Mouse (Mus musculus) cerebral cortex, adult 2 months (tissue): Measurements from ENCODE around the gene Fhl2.

Experiments used
- WGBS: fragments of 180-500 bp; shearing (Covaris S2); methylation state at CpG from one replicate; pipeline ENCODE4 v1.1.7; 2018; 5-methylcytosine and 5-hydroxymethylcytosine counted together

The Fhl2 gene

DNA sequence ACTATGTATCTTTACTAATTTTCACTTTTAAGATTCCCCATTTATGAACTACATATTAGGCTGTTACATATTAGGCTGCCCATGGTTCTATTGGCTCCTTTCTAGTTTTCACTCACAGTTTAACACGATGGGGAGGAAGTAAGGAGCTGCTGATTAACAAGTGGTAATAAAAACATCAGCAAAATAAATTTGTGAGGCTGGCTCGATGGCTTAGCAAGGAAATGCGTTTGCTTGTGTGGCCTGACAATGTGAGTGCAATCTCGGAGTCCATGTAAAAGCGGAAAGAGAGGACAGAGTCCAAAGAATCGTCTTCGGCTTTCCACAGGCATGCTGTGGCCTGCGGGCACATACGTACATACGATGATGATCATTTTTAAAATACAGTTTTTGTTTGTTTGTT, 4.3 kb downstream of the Fhl2 start:
- WGBS, result 87% methylated on average over 10 of the region's 10 CpGs

DNA sequence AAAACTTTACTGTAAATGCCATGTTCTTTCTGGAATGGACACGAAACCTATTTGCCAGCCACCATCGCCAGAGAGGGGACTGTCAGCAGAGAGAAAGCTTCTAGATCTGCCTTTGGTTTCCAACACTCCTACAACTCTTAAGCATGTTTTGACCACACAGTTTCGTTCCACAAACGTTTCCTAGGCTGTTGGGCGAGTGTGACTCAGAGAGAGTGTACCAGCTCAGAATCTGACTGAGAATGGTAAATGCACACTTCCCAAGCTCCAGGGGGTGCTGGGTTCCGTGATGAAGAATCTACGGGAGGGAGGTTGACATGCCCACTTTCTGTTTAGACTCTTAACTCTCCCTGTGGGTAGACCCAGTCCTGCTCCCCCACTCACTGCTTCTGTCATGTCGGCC, 5.7 kb downstream of the Fhl2 start:
- WGBS, result 58% methylated on average over 8 of the region's 8 CpGs

DNA sequence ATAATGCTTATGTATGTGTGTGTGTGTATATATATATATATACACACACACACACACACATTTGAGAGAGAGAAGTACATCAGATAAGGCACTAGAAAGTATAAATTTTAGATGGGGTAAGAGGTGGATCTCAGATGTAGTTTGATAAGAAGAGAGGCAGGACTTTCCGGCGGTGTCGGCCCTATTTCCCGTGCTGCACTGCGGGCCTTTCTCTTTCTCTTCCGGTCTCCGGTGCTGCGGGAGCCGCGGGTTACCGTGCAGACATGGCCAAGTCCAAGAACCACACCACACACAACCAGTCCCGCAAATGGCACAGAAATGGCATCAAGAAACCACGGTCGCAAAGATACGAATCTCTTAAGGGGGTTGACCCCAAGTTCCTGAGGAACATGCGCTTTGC, 7.9 kb downstream of the Fhl2 start:
- 97% methylated on average over 12 of the region's 16 CpGs for WGBS

DNA sequence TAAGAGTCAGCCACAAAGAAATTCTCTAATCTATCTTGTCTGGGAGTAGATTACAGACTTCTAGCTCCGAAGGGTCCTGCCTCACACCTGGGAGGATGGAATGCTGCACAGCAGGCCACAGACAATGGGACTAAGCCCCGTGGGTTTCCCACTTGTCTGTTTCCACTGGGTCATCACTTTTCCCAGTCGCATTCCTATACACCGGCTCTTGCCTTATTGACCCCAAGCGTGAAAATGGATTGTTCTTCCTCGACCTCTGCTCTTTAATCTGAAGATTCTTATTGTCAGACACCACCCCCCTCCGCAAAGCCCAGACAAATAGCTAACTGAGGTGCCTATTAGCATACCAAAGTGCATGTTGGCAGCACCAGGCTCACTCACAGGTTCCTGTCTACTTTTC, 10.4 kb downstream of the Fhl2 start:
- WGBS, result 62% methylated on average over 7 of the region's 7 CpGs

DNA sequence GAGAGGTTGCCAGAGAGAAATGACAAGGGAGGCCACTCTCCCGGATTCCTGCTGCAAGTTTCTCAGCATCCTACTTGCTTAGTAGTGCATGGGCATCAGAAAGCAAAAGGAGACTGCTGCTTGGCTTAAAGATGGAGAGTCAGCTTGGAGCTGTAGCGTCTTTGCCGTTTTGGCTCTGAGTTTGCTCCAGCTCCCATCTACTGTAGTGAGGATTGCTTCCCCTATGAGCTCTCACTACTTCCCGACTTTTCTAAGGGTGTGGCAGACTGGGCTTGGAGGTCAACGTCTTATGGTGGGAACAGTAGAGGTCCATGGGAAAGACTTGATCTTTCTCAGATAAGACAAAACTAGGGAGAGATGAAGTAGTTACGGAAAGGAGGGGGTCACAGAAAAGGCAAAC, 15.9 kb downstream of the Fhl2 start:
- WGBS, result 79% methylated on average over 6 of the region's 6 CpGs

DNA sequence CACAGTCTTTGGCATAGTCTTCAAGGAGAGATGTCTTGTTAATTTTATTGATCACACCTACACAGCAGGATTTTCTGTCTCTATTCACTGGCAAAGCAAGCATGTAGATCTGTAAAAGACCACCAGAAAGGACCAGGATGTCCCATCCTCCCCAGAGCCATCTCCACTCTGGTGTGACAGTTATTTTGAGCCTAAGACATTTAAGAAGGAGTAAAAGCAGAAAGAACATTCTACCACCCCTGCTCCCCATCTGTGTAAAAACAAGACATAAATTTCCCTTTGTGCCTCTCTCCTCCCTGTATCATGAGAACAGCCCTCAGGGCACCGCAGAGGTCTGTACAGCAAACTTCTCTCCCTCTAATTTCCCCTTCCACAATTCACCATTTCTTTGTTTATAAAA, 18.0 kb downstream of the Fhl2 start:
- WGBS, result 55% methylated on average over 1 of the region's 1 CpGs

DNA sequence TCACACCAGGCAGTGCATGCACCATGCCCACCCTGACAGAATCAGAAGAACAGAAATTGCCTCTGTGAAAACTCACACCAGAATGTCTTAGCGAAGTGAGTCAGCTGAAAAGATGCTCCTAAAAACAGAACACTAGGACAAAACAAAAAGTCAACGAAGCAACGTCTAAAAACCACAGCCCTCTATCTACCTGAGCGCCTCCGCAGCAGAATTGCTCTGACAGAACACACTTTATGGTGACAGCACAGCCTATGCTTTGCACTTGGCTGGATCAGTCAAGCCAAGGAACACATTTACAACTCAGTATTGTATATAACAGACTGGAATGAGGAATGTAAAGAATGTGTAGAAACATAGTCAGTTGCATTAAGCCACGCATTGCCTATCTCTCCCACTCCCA, 18.4 kb downstream of the Fhl2 start:
- WGBS, result 49% methylated on average over 6 of the region's 6 CpGs

DNA sequence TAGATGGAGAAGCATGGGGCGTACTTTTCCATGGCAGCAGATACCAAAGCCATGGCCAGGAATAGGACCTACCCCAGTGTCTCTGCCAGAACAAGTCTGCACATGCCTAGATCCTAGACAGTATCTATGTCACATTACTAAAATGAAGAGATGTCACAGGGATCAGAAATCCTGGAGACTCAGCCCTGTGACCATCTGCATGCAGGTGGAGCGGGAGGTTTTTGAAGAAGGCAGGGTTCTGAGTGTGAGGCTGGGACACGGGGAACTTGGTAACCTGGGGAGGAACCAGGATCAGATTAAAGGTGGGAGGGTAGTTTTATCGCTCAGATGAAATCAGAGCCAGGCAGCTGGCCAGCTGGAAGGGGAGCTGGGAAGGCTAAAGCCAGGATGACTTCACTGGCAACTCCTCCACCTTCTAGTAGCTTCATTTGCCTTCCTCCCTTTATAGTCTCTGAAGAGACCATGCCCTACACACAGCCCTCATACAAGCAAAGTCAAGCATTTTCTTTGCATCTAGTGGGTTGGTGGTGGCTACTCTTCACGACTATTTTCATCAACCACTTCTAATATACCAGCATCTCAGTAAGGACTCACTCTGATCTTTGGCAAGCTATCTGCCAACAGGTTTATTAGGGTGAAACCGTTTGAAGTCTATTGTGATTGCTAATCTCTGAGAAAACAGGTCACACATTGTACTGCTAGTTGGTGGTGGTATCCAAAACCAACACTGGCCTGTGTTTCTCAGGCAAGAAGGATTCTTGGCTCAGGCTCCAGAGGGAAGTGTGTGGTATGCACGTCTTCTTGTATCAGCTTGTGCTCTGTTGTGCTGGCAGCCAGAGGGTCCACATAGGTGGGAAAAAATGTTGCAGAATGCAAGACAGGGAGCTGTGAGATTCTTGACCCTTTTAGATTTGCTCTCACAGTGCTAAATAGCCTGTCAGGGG, 23.2 kb downstream of the Fhl2 start:
- 59% methylated on average over 7 of the region's 7 CpGs for WGBS

DNA sequence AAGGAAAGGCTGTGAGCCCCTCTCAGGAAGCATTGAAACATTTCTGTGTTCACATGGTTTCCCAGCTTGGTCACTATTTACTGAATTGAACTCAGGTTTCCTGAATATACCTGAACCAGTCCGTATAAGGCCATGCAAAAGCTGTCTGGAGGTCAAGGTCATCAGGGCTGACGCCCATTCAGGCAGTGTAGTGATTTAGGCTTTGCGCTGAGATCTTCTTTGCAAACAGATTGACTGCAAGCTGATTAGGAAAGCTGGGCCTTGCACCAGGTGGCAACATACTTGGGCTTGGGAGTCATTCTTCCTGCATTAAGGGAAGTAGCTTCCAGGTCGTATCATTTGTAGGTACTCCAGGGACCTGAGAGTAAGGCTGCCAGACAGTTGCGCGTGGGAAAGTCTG, 25.0 kb downstream of the Fhl2 start:
- 78% methylated on average over 6 of the region's 6 CpGs for WGBS

DNA sequence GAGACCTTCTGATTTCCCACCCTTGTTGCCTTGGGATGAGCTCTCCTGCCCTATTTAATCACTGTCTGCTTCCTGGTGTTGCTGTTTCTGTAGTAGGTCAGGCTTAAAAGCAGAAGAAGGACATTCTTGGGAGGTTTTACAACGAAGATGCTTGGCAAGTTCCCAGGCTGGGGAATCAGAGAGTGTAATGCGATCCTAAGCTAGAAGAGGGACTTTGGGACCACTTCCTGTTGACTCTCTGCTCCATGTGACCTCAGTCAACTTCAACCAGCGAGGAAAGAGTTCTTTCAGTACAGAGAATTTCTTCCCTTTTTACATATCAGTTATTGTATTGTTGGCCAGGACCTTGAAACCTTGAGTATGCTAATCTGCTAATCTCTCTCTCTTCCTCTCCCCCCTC, 25.7 kb downstream of the Fhl2 start:
- WGBS, result 52% methylated on average over 3 of the region's 3 CpGs

DNA sequence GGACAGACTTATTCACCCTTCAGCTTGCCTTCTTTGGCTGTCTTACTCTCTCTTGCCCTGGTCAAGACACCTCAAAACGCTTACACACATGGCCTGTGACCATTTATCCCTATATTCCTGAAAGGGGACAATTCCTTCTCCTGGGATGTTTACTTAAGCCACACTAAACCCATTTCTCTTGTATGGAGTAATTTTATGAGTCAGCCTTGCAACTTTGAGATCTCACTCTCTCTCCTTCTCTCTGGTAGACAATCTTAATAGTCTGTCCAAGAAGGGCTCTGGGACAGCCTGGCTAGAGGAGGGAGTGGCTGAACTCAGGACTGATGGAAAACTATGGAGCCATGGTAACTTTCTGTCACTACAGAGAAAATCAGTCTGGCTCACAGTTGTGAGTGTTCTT, 27.1 kb downstream of the Fhl2 start:
- 98% methylated on average over 1 of the region's 1 CpGs for WGBS

DNA sequence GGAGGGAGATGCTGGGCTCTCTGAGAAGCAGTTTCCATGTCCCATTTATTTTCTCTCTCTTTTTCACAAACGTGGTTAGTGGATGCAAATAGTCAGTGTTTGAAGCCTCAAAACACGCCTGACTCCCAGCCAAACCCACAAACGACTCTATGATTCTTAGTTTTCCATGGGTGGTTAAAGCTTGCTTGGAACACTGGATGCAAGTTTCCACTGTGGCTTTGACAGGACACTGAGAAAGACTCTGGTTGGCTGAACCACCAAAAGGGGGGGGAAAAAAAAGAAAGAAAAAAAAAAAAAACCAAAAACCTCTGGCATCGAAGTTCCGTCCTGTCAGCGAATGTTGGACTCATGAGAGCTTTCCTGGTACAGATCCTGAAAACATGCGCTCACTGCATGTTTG, 27.6 kb downstream of the Fhl2 start:
- 64% methylated on average over 7 of the region's 7 CpGs for WGBS

DNA sequence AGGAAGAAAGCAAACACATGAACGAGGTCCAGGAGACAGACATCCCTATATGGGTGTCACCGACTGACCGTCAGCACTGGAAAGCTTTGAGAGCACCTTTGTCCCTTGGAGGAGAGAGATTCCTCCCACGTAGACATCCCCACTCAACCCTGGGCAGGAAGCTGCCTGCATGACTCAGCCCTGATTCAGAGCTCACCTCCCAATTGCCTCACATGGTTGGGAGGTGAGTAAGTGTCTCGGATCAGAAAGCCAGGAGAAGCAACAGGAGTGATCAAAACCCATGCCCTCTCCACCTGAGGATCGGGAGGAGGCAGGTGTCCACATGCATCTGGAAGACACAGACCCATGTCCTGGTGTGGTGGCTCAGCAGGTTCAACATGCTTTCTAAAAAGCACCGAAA, 28.2 kb downstream of the Fhl2 start:
- WGBS, result 65% methylated on average over 7 of the region's 7 CpGs

DNA sequence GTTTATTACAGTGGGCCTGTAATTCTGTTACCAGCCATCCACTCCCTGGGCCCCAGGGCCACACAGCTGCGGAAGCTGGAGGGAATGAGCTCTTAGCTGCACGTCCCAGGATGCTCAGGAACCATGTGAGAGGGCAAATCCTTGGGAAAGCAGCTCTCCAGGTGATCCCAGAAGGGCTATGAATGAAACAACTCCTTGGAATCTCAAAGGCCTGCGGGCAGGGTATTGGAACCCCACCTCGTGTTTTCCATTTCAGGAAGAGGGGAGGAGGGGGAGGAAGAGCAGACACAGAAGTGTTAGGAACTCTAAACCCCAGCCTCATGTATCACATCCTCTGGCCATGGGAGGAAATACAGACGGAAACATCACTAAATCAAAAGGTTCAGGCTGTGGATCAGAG, 28.8 kb downstream of the Fhl2 start:
- WGBS, result 70% methylated on average over 5 of the region's 5 CpGs

DNA sequence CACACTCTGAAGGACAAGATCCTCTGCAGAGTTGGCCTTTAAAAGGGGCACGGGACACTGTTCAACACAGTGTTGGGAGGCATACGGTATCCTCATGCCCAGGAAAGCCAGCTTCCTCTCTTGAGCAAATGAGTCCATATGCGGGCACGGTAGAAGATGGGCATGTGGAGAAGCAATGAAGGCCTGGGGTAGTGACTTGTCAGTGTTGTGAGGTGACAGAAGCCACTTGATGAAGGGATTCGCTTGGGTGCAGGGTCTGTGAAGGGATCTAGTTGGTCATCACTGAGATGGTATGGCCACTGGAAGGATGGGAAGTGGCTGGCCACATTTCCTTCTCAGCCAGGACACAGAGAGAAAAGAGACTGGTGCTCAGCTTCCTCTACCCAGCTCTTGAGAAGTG, 32.2 kb downstream of the Fhl2 start:
- WGBS, result 96% methylated on average over 5 of the region's 5 CpGs

DNA sequence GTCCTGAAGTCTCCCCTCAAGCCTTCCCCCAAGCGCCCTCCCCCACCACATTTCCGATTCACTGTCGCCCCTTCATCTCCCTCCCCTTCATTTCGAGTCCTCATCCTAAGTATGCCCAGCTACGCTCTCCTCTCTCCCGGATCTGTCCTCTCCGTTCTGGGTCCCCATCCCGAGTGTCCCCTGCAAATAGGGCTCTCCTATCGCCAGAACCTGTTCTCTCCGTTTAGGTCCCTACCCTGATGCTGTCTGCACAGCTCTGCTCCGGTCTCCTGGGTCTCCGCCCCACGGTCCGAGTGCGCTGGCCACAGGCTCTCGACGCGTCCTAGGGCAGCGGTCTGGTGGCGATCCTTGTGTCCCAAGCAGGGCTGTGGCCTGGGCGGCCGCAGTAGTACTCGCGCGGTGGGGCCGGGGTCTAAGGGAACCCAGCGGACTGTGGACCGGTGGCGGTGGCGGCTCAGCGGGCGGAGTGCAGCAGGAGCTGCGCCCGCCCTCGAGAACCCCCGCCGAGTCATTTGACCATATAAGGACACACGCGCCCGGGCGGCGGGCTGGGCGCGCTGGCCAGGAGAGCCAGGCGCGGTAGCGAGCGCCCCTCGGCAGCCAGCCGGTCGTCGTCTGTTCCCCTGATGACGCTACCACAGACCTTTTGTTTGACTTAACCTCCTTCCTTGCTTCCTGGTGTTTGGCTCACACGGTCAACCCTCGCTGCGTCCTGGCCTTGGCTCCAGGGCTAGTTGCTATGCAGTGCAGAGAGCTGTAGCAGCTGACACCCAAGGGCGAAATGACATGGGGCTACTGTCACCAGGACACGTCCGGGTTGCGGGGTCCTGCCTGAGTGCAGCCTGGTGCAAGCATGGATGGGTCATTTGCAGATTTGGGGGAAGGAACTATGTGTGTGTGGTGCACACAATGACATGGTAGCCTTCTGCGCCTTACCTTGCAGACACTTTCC, 33.0 kb downstream of the Fhl2 start:
- 5% methylated on average over 61 of the region's 61 CpGs for WGBS

DNA sequence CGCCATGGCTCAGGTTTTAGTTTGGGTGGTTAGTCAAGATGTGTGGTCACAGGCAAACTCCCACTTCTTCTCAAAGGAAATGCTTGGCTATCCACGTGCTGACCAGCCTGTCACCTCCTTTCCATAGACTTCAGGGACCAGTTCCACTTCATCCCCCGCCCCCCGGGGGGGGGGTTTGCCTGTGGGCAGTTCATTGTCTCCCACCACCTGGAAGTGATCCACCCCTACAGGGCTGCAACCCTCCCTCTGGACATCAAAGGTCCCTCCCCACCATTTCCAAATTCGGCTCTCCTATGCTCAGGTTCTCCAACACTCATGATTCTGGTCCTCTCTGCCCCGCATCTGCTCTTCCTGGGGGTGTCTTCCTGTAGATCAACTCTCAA, 33.7 kb downstream of the Fhl2 start:
- WGBS, result 3% methylated on average over 6 of the region's 6 CpGs

DNA sequence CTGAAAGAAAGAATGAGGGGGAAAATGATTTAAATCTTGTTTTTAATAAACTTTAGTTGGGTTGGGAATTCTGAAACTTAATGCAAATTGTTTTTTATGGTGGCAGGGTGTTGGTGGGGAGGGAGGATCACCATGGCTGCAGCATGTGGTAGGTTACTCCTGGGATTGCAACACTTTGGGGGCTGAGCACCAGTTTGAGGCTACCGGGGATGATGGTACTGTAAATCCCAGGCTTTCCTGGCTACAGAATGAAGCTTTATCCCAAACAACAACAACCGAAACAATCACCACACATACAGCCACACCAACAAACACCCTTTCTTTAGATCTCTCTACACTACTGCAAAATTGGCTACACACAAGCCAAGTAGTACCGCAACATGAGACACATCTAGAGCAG, 34.4 kb downstream of the Fhl2 start:
- WGBS, result 48% methylated on average over 3 of the region's 3 CpGs

DNA sequence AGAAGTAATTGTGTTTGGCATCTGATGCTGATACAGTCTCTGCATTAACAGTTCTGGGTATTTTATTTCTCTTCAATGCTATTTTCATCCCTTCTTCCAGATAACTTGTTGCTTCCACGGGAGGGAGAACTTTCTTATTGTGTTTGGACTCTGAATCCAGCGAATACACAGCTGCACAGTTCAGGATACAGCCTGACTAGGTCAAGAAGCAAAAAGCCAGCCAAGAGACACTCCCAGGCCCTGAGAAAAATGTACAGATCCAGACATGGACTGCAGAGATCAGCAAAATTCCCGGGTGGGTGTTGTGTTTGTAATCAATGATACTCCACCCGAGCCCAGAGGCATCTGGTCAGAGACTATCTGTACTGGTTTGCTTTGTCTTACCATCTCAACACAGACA, 37.4 kb downstream of the Fhl2 start:
- 58% methylated on average over 4 of the region's 4 CpGs for WGBS

DNA sequence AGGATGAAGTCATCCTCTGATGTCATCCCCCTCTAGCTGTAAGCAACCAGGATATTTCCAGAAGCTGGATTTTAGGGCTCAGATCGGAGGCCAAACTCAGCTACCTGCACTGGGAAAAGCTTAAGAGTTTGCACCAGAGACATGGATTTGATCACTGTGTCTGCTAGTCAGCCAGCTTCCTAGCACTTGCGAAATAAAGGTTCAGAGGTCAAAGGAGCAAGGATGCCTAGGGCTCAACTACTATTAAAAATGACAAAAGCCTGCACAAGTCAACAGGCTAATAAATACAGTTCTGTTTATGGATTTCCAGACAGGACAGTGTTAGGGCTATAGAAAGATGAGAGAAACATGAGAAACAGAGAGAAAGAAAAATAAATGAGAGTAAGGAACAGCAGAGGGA, 38.9 kb downstream of the Fhl2 start:
- WGBS, result 94% methylated on average over 2 of the region's 2 CpGs

DNA sequence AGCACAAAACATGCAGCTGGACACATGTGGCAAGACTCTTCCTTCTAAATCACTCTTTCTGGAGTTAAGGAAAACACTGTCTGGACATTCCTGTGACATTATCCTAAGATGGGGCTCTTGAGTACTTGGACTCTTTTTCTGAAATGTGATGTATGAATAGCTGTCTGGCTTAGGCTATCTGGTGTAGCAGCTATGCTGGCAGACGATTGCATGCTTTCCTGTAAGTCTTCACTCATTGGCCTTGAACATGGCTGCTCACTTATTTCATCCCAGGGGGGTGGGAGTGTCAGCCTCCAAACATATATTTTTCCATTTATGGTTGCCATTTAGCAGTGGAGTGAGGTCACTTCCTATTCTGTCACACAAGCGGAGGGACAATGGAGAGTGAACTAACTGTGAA, 42.3 kb downstream of the Fhl2 start:
- 66% methylated on average over 2 of the region's 2 CpGs for WGBS

DNA sequence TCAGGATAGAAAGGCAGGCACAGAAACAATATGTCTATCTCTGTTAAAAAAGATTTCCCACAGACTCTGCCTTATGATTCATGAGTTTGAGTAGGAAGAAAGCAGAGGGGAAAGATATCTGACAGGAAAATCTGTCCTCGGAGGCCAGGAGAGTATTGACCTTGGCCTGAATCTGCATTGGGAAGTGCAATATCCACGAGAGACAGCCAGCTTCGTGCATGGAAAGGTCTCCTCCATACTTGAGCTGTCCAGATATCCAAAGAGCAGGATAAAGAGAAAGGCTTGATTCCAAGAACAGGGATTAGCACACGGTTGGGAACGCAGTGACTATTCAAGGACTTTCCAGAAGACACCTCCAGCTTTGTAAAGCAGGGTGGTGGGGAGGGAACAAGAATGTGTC, 43.2 kb downstream of the Fhl2 start:
- WGBS, result 49% methylated on average over 5 of the region's 5 CpGs

DNA sequence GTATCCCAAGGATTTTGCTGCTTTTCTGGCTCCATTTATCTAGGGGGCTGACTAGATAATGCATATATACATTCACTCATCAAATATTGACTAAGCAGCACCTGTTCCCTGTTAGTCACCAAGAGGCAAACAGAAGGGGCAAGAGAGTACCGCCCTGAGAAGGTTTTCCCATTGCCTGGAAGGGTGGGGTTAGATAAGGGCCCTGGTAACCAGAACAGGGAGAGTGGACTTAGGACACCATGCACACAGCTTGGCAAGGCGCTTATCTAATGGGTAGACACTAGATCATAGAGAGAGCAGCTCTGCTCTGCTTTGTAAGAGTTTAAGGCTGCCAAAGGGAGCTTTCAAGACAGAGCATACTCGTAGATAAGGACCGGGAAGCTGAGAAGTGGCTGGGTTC, 44.2 kb downstream of the Fhl2 start:
- WGBS, result 92% methylated on average over 4 of the region's 4 CpGs
